Mouse (Mus musculus) spleen, adult 2 months (tissue): ENCODE results near the gene Slc2a6. TPM values are rescaled to one million over a fixed set of nuclear protein-coding genes. Genes with fewer than 3 reads are reported as not detected.

Source experiments
- DNase-seq, 2 experiments: peaks; one replicate each; pipeline versions ENCODE4 v3.0.0 to v3.0.0-alpha.2; 2012 to 2021; ENCODE audit warnings: low spot score in 2 of 2, low read depth in 1 of 2
- H3K27ac ChIP-seq: fragments of 200-500 bp; 2 replicates; pipeline ENCODE4 v1.5.1; 2012; ENCODE audit warnings: low read length, inconsistent platforms; ENCODE audit not compliant: insufficient read depth
- H3K27me3 ChIP-seq: fragments of 200-500 bp; 2 replicates; pipeline ENCODE4 v1.6.1; 2012; ENCODE audit warnings: mild to moderate bottlenecking, moderate library complexity, low read length, inconsistent platforms; ENCODE audit not compliant: control insufficient read depth, insufficient read depth
- H3K36me3 ChIP-seq: fragments of 200-500 bp; 2 replicates; pipeline ENCODE4 v1.6.1; 2012; ENCODE audit warnings: mild to moderate bottlenecking, low read length, inconsistent platforms; ENCODE audit not compliant: control insufficient read depth, insufficient read depth
- H3K4me1 ChIP-seq: fragments of 200-500 bp; 2 replicates; pipeline ENCODE4 v1.6.1; 2011; ENCODE audit warnings: inconsistent platforms; ENCODE audit not compliant: control insufficient read depth, insufficient read depth, insufficient read length
- H3K4me3 ChIP-seq: fragments of 200-500 bp; 2 replicates; pipeline ENCODE4 v1.5.1; 2011; ENCODE audit warnings: mild to moderate bottlenecking, inconsistent platforms; ENCODE audit not compliant: insufficient read depth, insufficient read length; ENCODE audit errors: extremely low read depth
- CTCF ChIP-seq: fragments of 200-500 bp; IDR thresholded peaks from 2 replicates; pipeline ENCODE4 v1.5.1; 2011; ENCODE audit warnings: mild to moderate bottlenecking, inconsistent platforms; ENCODE audit not compliant: insufficient read depth, insufficient read length, insufficient replicate concordance; ENCODE audit errors: extremely low read depth
- POLR2A ChIP-seq: fragments of 200-500 bp; IDR thresholded peaks from 2 replicates; pipeline ENCODE4 v1.6.1; 2011; ENCODE audit warnings: low read depth, low read length, inconsistent platforms
- whole genome bisulfite sequencing: fragments of 180-500 bp; shearing (Covaris S2); methylation state at CpG from one replicate; pipeline ENCODE4 v1.1.7; 2018; 5-methylcytosine and 5-hydroxymethylcytosine counted together
- polyA plus RNA-seq: library from polyadenylated mRNA; depleted of rRNA; stranded (reverse); fragments of >200 nt; gene quantifications from 2 replicates; pipeline ENCODE4 v1.2.3, GENCODE M21; 2012

Gene Slc2a6
- polyA plus RNA-seq, 1 experiment: 18.9 TPM

DNA sequence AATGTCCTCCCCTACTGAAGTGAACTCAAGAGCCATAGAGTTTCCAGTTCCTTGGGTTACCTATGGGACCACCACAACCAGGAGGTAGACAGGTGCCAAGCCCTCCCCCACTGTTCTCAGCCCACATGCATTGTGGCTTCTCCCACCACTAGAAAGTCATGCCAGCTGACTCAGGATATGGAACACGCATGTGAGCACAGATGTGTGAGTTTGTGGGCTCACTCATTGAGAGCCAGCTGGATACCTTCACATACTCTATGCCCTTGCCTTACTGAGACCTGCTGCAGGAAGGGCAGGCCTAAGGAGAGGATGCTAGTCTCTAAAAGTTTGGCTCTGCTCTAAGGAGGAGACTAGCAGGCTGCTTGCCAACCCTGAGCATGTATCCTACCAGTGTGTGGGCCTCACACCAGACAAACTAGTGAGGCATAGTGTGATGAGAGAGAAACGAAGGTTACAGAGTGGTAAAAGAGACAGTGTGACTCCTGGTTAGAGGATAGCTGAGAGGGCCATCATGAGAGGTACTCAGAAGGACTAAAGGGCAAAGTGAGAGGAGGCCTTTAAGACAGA lies 42.5 kb upstream of the Slc2a6 start:
- H3K36me3 ChIP-seq: no peaks in the 10 kb centered on the region
- H3K4me1 ChIP-seq: no peaks in the 10 kb centered on the region
- no peaks in the 10 kb centered on the region for H3K27me3 ChIP-seq
- H3K4me3 ChIP-seq: no peak overlapping the region
- no peak for TF ChIP-seq CTCF
- no peak for TF ChIP-seq POLR2A
- H3K27ac ChIP-seq: no peak overlapping the region
- 59% methylated on average over 2 of the region's 2 CpGs for WGBS
- no peak for DNase-seq

GRCm38 (mm10) chr2:27069646-27070045 lies 41.8 kb upstream of the Slc2a6 start:
- 60% methylated on average over 3 of the region's 3 CpGs for WGBS
- Histone ChIP-seq H3K27ac (no peak overlapping the region), H3K4me3 (no peak overlapping the region), H3K36me3 (no peaks in the 10 kb centered on the region), H3K4me1 (no peaks in the 10 kb centered on the region), H3K27me3 (no peaks in the 10 kb centered on the region)
- no peak for TF ChIP-seq CTCF
- DNase-seq: no peak

DNA sequence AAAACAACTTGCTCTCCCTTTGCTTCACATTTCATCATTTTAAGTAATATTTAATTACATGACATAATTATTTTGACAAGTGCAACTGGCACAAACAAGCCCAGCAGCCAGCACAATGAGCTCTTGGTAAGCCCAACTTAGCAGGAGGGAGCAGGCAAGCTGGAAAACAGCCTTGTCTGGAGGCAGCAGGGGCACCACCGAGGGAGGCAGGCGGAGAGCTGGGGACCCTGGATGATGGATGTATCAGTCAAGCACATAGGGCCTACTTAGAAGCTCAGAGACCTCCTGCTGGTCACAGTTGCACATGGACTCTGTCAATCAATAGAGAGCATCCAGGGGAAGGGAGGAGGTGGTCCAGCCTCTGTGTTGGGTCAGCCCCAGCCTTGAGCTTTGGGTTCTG lies 40.2 kb upstream of the Slc2a6 start:
- TF ChIP-seq POLR2A: no peak
- no peak for TF ChIP-seq CTCF
- Histone ChIP-seq H3K27ac (no peak overlapping the region), H3K4me3 (no peak overlapping the region), H3K27me3 (no peaks in the 10 kb centered on the region), H3K4me1 (no peaks in the 10 kb centered on the region), H3K36me3 (no peaks in the 10 kb centered on the region)
- 80% methylated on average over 2 of the region's 2 CpGs for WGBS
- DNase-seq: no peak

DNA sequence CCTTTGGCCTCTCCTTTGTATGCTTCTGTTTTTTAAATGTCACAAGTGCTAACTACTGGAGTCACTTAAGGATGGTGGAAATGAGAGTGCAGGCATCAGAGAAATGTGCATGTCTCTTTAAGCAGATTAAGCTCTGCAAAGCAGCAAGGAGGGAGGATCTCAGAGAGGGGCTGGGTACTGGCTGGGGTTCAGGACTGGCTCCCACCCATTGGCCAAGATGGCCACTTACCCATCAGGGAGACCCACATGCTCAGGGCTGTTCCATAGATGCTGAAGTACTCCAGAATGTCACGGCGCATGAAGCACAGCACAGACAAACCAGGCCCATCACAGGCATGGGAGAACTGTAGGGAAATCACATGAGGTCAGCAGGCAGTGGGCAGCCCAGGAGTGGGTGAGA lies 39.3 kb upstream of the Slc2a6 start:
- TF ChIP-seq CTCF (no peak), POLR2A (no peak)

DNA sequence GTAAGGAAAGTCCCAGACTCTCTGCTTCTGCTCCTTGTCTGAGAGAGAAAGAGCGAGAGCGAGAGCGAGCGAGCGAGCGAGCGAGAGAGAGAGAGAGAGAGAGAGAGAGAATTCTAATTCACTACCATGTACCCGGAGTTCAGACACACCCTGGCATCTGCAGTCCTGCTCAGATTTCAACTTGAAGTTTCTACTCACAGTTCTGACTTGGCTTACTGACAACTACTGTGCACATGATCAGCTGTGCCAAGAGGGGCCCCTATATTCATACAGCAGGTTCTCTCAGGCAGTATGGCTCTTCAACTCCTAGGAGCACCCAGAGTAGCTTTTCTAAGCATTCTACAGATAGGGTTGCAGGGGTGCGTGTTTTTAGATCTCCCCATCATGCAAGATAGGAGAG lies 31.4 kb upstream of the Slc2a6 start:
- Histone ChIP-seq H3K4me1 (no peaks in the 10 kb centered on the region), H3K27ac (no peak overlapping the region), H3K27me3 (no peaks in the 10 kb centered on the region), H3K36me3 (no peaks in the 10 kb centered on the region), H3K4me3 (no peak overlapping the region)
- 84% methylated on average over 9 of the region's 9 CpGs for WGBS
- DNase-seq: no peak
- TF ChIP-seq CTCF (no peak), POLR2A (no peak)

More for the DNA sequence above, 39.3 kb upstream of the Slc2a6 start:
- no peaks in the 10 kb centered on the region for H3K27me3 ChIP-seq
- H3K4me1 ChIP-seq: no peaks in the 10 kb centered on the region
- DNase-seq: no peak
- no peaks in the 10 kb centered on the region for H3K36me3 ChIP-seq
- H3K4me3 ChIP-seq: no peak overlapping the region
- H3K27ac ChIP-seq: no peak overlapping the region
- 94% methylated on average over 2 of the region's 2 CpGs for WGBS

DNA sequence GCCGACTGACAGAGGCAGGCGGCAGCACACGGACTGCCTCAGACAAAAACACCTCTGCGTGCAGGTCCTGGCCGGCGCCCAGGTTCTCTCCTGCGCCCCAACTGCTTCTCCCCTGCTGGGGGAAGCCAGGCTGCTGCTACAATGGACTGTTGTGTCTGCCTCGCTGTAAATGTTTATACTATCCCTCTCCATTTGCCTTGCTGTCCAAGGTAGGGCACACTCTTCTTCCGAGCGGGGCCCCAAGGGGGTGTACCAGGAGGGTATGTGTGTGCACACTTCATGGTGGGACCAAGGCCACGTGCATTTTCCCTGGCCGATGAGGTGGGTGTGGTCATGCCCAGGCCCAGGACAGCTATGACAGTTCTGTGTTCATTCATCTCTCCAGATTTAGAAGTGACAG lies 31.0 kb upstream of the Slc2a6 start:
- TF ChIP-seq POLR2A (no peak), CTCF (no peak)
- no peak overlapping the region for H3K4me3 ChIP-seq
- no peaks in the 10 kb centered on the region for H3K4me1 ChIP-seq
- 31% methylated on average over 12 of the region's 12 CpGs for whole genome bisulfite sequencing
- H3K36me3 ChIP-seq: no peaks in the 10 kb centered on the region
- no peak overlapping the region for H3K27ac ChIP-seq
- H3K27me3 ChIP-seq: no peaks in the 10 kb centered on the region
- DNase-seq: no peak

DNA sequence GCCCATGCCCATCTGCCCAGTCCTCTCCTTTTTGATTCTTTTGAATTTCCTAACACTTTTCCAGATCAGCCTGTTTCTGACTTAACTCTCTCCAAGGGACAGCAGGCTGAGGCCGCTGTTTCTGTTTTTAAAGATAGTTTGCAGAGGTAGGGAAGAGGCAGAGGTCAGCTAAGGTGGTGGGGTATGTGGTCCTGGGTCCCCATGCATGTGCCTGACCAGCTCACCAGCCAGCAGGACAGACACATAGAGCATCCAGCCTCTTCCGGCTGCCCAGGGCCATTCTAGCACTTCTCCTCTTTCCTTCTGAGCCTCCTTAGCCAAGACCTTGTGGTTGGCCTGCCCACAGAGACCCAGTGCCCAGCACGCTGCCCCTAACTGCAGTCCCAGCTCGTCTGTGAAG lies 30.5 kb upstream of the Slc2a6 start:
- H3K4me3 ChIP-seq: no peak overlapping the region
- TF ChIP-seq POLR2A (no peak), CTCF (no peak)
- no peak for DNase-seq
- no peaks in the 10 kb centered on the region for H3K36me3 ChIP-seq
- no peaks in the 10 kb centered on the region for H3K27me3 ChIP-seq
- H3K27ac ChIP-seq: no peak overlapping the region
- H3K4me1 ChIP-seq: no peaks in the 10 kb centered on the region
- 48% methylated on average over 4 of the region's 4 CpGs for WGBS
